Mouse (Mus musculus) R1 (cell line): ENCODE data around the gene Ddah1.

Experiments
- DNase-seq: peaks from one replicate; pipeline ENCODE4 v3.0.0-alpha.2; 2018; ENCODE audit warnings: low read depth, low spot score

Ddah1 gene

DNA sequence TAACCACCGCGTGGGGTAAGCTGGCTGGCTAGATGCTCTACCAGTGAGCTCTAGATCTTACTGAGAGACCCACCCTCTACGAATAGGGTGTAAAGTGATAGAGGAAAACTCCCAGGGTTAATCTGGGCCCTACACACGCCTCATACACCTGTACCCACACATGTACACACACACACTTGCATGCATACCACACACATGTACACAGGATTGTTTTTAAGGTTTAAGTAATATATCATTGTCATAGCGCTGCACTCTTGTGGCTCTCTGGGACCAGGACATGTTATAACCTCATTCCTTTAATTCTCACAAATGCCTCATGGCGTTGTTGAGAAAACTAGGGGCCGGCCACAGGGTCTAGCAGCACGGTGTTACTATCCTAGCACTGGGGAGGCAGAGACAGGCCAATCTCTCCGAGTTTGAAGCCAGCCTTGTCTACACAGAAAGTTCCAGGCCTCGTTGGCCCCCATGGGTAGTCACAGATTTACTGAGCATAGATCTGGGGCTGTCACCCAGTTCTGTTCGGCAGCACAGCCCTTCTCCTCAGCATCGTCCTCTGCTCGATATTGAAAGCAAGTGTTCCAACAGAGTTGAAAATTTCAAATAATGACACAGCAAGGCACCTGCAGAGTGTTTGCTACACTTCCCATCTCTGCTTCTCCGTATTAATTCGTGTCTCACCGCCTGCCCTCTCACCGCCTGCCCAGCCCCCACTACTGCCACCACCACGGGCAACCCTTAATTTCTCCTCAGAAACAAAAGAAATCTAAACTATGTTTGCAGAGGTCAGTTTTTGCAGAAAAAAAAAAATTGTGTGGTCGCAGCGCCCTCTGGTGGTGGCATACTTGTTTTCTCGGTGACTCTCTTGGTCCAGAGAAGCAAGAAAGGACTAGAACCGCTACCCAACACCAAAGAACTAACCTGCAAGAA lies 146.6 kb downstream of the Ddah1 start:
- DNase-seq, result peak; percentile 67

DNA sequence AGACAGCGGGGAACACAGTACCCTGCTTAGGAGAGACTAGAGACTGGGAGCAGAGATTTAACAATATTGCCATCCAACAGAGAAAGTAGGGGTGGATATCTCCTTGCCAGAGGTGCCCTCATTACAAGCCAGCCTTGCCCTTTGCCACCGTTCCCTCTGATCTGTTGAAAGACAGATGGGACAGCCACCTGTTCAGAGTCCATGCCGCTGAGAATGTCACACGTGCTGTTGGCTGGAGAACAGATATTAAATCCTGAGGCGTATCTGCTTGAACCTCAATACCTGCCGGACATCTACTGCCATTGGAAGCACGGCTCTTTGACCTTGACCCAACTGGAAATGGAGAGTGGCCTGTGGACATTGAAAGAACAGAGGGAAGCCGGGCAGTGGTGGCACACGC lies 148.1 kb downstream of the Ddah1 start:
- DNase-seq, result no peak

DNA sequence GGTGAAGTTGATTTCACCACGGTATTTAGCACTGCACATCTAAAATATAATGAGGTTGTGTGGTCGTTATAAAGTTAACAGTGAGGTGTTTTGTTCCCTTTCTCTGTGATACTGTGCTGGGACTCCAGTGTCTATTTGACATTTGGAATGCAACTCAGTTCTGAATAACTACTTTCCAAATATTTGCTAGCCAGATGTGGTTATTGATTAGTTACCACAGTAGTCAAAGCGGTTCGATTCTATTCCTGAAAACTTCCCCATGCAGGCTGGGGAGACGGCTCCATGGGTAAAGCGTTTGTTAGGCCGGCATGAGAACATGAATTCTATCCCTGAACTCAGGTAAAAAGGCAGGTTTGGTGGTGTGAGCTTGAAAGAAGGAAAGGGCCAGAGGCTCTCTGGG lies 154.0 kb downstream of the Ddah1 start:
- DNase-seq, result no peak

DNA sequence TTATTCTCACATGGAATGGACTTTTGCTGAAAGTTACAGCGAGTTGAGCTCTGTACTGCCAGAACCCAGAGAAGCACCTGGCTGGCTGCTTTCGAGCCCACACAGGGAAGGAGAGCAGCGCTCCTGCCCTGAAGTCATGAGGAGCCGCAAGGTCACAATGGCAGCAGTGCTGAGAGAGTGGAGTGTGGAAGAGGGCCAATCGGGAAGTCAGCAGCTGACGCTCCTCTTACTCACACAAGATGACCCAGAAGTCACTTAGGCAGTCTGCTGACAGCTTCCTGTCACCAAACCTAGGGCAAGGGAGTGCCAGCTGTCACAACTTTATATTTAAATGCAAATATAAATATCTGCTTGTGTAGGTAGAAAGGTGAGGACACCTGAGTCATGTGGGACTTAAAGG lies 154.8 kb downstream of the Ddah1 start:
- peak; percentile 28 for DNase-seq

DNA sequence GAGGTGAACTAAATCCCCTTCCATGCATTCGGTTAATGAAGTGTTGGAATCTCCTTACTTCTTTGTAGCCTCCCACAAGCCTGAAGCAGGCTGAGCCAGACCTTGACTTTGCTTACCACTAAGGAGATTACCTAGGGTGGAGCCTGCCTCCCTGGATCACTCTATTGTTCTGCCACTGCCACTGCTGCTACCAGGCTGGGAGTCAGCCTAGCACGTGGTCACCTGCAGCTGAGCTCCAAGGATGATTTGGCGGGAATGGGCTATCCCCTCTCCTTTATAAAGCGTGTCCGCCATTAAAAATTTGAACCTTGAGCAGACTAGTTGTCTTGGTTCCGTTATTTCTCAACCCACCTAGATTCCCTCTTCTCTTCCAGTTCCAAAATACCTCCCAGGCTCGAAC lies 155.5 kb downstream of the Ddah1 start:
- DNase-seq, result peak; percentile 65

DNA sequence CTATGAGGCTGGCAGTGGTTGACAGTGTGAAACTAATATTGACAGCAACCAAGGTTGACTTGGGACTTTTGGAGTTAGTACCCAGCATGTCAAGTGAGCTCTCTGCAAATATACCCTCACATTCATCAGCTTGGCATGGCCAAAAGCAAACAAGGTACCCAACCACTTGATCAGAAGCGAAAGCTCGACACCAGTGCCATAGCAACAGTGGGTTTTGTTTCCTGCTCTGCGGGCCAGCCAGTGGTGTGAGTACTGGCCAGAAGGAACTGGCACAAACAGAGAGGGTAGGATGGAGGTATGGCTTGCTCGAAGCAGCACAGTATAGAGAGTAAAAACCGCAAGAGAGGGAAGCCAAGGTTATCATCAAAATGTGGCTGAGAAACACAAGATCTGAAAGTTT lies 157.9 kb downstream of the Ddah1 start:
- no peak for DNase-seq

DNA sequence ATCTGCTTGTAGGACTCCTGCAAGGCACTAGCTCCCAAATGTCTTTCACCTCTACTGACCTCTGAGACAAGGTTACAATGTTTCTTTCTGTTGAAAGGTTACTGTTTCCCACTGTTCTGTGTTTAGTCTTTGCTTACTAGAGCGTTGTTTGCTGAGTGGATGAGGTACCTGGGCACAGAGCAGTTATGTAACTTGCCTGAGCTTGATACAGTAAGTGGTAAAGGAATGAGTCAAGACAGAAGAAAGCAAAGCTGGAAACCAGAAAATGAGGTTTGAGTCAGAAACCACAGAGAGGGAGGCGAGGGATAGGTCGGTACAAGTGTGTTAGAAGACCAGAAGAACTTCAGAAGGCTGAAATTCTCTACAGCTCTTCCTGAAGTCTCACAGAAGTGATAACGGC lies 158.4 kb downstream of the Ddah1 start:
- no peak for DNase-seq

DNA sequence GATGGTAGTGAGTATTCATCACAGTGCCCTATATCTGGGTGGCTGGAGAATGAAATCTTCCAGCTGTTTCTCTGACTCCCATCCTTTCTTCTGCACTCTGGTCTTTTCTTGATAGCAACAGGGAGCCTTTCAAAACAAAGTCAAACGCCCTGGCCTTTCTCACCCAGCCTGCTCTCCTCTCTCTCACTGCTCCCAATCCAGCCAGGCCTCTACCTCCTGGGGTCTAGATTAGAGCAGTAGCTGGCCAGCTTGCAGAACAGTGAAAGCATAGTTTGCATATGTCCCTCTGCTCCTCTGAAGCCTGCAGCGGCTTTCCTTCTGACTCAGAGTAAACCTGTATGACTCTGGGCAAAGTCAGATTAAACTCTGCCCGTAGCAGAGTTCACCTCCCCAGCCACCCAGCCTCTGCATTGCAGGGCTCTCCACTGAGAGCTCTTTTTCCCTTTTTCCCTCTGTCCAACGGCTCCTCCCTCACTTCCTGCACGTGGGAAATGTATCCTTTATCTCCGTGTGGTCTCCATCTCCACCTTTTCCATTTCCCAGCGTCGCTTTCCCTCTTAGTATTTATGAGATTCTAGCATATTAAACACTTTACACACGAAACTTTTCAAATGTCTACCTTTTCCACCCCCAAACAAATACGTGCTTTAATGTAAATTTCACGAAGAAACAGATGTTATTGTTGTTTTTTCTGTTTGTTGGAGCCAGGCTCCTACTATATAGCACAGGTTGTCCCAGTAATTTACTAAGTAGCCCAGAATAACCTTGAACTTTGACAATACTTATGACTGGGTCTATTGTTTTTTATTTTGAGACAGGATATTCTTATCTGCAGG lies 163.8 kb downstream of the Ddah1 start, which contains the start of gene Bcl10:
Bcl10 (plus strand) TSS at position 786 of the 836 bp plus-strand sequence.
- no peak for DNase-seq

DNA sequence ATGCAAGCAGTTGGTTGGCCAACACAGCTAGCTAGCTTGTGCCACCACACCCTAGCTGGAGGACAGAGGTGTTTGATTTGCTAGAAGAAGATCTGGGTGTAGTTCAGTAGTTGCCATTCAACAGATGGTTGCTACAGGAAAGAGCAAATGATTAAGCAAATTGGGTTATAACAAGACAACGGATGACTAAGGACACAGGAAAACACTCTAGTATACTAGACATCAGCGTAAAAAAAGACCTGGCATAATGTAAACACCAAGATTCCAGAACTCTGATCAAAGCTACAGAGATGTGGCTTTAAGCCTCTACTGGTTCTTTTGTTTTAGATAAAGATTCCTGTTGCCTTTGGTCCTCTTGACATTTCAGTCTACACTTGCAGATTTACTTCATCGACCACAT lies 164.5 kb downstream of the Ddah1 start:
- DNase-seq, result no peak

DNA sequence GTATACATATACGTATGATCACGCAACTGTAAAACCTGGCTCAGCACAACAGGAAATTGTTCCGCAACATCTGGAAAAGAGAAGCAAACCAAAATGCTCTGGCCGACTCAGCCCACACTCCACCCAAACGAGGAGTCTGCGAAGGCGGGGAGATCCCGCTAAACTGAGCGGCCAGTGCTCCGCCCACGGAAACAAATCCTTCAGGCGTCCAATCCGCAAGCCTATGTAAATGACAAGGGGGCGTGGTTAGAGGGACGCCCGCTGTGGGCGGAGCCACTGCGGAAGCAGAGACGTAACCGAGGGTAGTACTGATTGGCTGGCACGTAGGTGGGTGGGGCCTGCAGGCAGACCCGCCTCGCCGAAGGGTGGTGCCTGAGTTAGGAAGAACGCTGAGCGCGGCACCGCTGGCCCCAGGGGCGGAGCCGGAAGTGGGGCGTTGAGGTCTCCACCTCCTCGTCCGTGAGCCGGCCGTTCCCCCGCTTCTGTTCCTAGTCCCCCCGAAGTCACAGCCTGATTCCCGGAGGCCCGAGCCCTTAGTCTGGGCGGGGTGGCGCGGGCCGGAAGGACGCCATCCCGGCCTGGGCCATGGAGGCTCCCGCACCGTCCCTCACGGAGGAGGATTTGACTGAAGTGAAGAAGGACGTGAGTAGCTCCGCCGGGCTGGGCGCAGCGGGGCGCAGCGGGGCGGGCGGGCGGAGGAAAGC lies 165.6 kb downstream of the Ddah1 start:
- DNase-seq, result peak; percentile 99

DNA sequence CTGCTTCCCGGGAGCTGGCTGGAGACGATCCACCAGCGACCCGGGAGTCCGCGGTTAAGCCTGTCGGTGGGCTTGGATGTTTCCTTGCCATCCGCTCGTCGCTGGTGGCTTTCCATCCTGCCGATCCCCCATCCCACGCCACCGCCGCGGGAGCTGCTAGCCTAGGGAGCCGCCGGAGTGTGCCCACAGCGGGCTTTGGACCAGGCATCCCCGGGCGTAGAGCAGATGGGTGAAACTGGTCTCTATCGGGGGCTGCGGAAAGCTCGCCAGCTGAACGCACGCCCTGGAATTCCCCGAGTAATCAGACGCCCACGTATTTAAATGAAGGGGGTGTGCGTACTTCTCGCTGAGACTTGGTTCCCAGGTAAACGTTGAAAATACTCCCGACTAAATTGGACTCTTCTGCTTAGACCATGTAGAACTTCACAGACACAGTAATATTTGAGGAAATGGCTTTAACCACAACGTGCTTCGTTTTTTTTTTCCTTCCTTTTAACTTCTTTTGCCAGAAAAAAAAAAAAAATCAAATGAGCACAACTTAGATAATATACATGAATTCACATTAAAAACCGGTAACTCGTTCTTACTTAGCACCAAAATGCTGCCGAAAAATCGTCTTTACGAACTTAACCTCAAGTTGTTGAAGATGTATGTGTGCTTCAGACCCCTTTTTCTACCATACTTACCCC lies 166.3 kb downstream of the Ddah1 start:
- DNase-seq, result peak; percentile 87

DNA sequence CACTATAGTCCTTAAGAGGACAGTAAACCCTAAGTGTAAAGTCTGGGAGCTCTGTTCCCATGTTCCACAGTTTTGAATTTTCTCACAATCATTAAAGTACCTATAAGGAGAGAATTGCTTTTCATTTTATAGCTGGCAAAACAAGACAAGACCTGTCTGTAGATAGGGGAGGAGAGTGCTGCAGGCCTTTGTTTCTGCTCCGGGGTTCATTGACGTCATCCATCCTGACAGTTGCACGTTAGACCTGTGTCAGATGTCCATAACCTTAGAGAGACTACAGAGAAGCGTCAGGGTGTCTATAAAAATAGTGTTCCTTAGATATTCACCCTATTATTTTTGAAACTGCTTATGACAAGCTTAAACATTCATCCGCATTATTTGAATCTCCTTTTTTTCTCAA lies 167.0 kb downstream of the Ddah1 start:
- DNase-seq, result no peak

DNA sequence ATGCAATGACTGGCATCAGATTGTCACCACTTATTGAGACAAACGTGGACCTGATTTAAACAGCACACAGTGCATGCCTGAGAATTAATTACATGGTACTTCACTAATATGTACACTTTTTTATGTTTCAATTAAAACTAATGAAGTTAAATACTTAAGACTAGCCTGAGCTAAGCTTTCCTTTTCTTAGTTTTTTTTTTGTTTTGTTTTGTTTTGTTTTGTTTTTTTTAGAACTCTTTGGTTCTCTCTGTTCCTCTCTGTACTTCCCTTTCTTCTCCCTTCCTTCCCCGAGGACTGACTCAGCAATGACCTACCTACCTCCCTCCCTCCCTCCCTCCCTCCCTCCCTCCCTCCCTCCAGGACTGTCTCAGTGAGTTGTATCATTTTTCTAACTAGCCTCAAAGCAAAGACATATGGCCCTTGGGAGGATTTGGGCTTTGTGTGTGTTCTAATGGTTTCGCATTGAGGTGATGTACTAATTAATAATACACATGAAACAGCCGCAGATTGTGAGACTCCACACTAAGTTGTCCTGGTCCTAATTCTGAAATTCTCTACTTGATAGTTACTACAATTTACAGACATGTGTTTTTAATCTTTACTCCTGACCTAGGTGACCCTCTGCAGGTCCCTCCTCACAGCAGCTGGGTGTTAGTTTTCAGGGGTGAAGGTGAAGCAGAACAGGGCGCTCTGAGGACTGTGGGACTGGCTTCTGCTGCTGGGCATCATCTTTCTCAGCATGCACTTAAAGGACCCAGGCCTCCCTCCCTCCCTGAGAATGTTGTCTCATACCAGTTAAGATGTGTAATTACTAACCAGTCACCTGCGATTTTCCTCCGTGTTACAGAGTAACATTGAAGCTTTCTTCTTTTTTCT lies 171.3 kb downstream of the Ddah1 start:
- no peak for DNase-seq

DNA sequence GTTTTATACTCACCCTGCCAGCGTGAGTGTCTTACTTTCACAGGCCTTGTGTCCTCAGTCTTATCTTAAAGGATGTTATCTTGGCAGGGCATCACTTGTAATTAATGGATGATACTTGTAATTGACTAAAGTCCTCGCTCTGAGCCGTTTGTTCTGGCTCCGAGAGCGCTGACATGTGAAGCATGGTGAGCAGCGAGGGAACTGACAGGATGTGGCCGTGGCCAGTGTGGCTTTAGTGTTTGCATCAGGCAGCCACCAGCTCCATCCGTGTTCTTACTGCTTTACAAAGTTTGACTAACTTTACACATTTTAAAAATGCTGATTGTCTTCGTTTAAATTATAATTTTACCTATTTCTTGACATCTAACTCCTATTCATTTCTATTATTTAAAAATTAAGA lies 175.4 kb downstream of the Ddah1 start:
- DNase-seq, result no peak

DNA sequence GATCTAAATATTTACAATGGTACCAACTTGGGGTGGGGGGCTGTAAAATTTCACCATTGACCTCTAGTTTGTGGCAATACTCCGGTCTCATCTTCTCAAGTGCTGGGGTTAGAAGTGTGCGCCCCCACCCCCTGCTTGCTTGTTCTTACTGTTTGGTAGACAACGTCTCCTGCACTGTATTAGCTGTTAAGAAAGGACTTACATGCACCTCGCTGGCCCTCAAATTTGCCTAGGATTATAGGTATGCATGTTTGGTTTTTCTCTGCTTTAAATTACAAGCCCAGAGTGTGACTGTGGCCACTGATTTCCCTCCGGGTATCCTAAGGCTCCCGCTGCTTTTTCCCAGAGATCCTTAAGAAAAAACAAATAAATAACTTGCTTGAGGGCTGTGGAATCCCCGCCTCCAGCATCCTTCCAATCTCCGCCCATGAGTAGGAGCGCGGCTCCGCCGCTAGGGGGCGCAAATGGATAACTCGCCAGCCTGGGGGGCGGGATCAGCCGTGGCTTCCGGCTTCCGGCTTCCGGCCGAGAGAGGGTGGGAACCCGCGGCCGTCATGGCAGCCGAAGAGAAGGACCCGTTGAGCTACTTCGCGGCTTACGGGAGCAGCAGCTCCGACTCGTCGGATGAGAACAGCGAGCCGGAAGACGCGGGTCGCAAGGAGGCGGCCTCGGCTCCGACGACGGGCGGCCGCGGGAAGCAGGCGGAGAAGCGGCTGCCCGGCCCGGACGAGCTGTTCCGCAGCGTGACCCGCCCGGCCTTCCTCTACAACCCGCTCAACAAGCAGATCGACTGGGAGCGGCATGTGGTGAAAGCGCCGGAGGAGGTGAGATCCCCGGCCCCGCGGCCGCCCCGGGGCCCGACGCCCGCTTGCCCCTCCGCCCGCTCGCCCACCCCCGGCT lies 179.3 kb downstream of the Ddah1 start, which contains the start of gene 2410004B18Rik:
2410004B18Rik (plus strand) TSS at position 510 of the 900 bp plus-strand sequence.
- peak; percentile 90 for DNase-seq

DNA sequence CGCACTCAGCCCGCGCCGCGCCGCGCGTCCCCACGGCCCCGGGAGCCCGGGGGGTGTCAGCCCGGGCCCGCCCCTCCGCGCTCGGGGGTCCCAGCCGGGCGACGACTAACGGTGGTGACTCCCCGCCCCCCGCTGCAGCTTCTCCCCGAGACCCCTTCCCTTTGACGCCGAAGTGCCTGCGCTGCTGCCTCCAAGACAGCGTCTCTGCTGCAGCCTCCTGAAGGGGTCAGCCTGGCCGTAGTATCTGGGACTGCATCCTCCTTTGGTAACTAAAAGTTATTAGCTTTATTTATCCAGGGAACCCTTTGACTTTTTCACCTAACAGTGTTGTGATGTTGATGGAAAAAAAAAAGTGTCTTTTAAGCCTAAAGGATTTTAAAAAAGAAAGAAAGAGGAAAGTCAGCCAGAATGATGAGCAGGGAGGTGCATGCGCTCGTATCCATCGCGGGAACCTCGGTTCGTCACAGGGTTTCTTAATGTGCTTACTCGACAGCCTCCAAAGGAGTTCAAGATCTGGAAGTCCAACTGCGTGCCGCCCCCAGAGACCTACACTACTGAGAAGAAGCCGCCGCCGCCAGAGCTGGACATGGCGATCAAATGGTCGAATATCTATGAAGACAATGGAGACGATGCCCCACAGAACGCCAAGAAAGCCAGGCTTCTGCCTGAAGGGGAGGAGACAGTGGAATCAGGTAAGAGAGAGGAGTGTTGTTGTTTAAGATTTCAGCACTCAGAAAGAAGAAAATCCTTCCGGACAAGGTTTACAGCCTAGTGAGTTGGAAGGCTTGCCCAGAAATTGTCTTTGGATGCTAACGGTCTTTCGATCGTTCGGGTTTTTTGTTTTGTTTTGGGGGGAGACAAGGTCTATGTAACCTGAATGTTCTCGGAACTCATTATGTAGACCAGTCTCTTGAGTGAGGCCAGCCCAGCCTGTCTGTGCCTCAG lies 180.2 kb downstream of the Ddah1 start:
- peak; percentile 45 for DNase-seq

DNA sequence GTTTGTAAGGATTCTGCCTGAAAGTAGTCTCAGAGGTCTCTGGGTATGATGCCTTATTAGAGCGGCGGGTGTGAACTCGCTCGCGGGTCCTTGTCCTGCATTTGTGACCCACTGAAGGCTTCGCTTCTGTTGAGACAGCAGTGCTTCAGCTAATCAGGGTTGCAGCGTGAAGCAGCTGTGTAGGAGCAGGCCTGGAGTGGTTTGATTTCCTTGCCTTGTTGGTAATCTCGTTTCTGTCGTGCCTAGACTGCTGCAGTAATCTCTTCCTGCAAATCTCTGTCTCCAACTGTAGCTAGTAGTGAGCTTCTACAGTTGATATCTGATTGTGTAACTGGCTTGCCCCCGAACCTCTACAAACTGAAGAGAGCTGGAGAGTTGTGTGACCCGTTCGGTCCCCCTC lies 180.9 kb downstream of the Ddah1 start:
- DNase-seq, result no peak

DNA sequence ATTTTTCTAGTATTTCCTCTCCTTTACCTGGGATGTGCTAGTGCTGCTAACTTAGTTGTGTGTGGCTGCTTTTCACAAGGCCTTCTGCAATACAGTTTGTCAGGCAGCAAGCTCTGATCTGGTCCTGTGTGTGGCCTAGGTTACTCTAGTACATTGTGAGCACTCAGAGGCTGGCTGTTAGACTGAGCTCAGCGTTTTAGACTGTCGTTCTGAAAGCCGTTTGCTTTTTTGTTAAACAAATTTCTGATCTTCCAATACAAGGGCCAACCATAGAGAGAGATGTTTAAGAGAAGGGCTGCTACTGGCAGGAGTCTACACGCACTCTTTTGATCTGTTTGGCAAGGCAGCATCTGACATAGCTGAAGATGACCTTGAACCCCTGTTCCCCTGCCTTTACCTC lies 181.5 kb downstream of the Ddah1 start:
- peak; percentile 39 for DNase-seq
